Mouse (Mus musculus): ENCODE measurements around the gene Hfm1.

The Hfm1 gene

DNA sequence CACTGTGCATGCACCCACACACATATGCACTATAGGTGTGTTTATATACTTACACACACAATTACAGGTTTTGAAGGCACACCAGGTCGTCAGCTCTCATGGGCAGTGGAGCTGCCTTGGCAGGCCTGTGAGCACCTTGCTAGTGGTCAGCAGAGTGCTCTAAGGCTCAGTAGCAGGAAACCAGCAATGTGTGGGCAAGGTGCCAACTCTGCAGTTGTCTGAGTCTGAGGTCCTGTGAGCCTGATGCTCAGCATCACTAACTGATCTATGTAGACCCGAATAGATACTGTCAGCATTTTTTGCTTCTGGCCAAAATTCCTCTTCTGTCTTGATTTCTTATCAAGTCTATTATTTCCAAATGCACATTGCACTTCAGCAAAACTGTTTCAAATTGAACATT lies 82.2 kb downstream of the Hfm1 start:
- no peak for DNase-seq (ENCODE audit: low spot score)

DNA sequence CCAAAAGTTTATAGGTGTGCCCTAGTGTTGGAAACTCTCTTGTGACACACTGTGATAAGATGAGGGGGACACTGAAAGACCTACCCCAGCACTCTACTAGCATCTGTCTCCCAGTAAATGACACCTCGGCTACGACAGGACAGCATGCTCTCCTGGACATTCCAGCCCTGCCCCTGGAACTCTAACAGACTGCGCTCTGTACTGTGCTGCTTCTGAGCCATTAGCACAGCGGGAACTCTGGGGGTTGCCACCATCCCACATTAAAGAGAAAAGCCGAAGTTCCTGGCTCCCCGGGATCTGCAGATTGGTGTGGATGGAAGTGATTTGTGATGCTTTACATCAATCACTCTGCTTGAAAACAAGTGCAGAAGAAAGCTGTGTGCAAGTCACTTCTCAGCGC lies 93.1 kb downstream of the Hfm1 start:
- DNase-seq (ENCODE audit: low spot score), result no peak

DNA sequence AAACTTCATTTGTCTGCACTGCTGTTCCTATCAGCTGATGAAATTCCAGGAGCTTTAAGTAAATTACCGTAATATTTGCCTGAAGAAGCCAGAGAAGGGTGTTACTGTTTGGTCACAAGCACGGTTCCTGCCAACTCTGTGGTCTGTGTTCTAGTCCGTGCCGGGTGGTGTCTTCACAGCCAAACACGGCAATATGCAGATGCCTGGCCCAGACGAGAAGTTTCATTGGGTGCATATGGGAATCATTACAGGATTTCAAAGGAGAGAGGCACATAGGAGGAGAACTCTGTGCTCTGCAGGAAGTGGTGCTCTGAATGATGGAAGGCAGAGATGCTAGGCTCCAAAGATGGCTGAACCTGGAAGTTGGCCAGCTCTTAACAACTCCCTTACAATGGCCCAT lies 94.7 kb downstream of the Hfm1 start:
- no peak for DNase-seq (ENCODE audit: low spot score)

DNA sequence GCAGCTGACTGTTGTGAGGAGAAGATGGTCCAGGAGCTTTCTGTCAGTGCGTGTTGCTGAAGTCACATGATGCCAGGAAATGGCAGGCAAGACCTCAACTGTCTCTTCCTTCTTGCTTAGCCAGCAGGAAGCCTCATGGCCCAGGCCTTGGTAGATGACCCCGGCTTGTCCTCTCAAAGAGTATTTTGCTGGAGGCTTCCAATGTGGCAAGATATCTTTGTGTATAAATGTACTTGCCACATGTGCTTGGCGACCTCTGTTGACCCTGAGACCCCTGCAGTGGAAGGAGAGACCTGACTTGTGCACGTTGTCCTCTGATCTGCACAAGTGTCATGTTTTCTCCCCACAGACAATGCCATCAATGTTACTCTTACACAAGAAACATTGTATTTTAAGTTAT lies 95.3 kb downstream of the Hfm1 start:
- DNase-seq (ENCODE audit: low spot score), result no peak

DNA sequence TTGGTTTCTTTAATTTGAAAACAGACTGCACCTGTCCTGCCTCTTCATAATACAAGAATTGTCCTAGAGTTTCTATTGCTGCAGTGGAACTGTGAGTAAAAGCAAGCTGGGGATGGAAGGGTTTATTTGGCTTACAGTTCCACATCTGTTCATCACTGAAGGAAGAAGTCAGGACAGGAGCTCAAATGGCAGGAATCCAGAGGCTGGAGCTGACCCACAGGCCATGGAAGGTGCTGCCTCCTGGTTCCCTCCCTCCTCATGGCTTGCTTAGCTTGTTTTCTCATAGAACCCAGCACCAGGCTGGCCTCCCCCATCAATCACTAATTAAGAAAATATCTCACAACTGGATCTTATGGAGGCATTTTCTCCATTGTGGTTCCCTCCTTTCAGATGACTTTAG lies 99.4 kb downstream of the Hfm1 start:
- no peak for DNase-seq (ENCODE audit: low spot score)

DNA sequence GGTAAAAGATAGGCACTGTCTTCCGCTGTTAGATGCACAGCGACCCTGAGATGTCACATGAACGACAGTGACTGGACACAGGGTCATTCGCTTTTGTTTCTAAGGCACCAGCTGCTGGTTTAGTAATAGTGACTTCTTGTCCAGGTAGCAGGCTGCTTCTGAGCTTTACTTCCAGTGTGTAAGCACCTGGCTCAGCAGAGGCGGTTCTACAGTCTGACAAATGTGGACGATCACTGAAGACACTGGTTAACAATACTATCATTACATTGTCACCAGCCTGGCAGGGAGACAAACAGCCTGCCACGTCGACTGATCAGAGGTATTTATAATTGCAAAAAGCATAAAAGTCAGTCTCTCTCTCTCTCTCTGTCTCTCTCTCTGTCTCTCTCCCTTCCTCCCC lies 100.1 kb downstream of the Hfm1 start:
- DNase-seq (ENCODE audit: low spot score), result no peak

DNA sequence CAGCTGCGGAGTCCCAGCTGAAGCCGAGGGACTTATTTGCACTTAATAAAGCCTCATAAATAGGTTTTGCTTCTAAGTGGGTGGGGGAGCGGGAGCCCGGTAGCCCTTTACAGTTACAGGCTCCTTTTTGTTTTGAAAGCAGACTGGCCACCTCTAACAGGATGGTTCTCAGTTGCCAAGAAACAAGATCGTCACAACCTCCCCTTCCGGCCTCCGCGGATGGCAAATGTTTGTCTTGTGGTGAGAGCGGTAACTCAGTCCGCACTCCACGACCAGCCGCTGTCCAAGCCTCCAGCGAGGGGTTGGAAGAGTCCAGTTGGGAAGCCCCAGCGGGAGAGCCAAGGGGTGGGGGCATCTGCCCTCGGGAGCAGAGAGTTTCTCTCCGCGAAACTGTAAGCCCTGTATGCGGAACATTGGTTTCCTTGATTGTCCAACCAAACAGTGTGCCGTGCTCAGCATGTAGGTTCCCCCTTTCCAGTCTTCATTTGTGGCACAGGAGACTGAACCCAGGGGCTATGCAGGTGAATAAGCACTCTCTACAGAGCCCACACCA lies 100.7 kb downstream of the Hfm1 start:
- DNase-seq (ENCODE audit: low spot score), result peak; percentile 18

DNA sequence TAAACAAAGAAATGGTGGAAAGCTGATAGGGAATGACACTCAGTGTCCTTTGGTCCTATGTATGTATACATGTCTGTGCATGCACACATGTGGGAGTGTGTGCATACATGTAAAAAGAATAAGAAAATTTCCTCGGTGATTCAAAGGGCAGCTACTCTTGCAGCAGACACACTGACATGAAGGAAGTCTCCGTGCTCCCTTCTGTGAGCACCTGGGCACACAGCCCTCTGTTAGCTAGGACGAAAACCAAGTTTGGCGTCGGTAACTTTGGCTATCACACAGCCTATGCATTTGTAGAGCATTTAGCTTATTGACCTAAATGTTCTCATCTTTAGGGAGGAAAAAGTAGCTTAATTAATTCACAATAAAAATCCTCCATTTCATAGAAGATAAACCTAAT lies 101.4 kb downstream of the Hfm1 start:
- no peak for DNase-seq (ENCODE audit: low spot score)

DNA sequence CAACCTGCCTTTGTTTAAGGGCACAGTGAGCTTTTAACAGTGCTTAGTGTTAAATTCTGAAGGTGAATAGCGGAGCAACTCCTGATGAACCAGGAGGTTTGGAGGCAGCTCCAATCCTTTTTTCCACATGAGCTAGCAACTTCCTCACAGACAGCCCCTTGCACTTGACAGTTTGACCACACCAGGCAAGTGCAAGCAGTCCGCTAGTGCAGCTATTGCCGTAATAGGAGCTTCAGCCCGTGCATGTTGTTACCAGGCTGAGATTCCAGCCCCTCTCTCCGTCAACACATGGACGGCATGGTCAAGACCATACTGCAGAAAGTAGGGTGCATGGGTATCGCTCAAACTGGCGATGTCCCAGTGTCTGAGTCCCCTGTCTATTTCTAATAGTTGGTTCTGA lies 106.5 kb downstream of the Hfm1 start:
- no peak for DNase-seq (ENCODE audit: low spot score)

DNA sequence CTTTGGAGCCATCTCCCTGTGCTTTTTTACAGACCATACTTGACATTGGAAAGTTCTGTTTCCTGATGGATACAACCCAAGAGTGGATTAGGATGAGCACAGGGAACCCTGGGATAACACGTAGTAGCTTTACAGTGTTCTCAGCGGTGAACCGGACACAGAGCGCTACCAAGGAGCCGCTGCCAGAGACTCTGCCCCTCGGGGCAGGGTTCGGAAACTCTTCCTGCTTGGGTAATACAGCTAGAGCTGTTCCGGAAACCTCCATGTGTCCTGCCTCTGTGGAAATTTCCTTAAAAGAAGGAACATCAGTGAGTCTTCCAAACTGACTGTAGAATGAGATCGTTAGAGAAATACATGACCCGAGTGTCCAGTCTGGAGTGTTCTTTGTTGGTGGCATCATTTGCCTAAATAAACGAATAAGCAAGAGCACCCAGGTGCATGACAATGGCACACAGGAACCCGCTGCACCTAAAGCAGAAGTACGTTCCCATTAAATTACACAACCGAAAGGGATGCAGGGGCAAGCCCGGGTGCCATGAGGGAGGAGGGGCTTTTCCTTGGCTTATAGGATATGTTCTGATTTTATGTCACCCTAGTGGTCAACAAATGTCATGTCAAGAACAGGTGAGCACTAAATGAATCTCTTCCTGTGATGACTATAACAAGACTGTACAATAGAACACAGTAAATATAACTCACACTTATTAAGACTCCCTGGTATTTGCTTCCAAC lies 110.0 kb downstream of the Hfm1 start:
- DNase-seq (ENCODE audit: low spot score), result no peak

DNA sequence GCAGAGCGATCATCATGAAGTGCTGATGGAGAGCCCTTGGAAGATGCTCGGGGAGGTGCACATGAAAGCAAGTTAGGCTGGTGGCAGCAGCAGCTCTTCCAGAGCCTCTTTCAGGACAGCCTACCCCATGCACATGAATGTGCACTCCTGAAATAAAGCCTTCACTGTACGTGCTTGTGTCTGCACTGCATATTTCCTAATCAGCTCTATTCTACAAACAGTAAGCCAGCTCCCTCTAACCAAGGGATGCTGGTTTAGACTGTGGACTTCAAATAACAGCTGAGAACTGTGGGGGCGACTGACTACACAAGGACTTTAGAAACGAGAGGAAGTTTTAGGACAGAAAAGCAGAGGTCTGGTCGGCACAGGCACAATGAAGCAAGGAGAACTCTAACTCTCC lies 111.5 kb downstream of the Hfm1 start:
- no peak for DNase-seq (ENCODE audit: low spot score)

DNA sequence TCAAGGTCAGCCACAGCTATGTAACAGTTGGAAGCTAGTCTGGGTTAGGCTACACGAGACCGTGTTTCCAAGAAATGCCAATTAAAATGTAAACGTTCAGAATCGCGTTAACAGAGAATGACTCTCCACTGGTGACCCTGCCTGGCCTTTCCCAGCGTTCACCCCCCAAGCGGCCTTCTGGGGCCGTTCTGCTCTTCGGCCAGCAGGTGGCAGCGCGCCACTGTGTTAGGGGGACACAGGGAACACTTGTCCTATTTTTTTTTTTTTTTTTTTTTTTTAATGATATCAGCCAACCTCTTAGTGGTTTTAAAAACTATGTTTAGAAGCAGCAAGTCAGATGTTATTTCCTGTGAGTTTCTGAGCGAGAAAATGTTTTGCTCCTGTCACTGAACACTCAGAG lies 123.0 kb downstream of the Hfm1 start:
- DNase-seq (ENCODE audit: low spot score), result peak; percentile 65

DNA sequence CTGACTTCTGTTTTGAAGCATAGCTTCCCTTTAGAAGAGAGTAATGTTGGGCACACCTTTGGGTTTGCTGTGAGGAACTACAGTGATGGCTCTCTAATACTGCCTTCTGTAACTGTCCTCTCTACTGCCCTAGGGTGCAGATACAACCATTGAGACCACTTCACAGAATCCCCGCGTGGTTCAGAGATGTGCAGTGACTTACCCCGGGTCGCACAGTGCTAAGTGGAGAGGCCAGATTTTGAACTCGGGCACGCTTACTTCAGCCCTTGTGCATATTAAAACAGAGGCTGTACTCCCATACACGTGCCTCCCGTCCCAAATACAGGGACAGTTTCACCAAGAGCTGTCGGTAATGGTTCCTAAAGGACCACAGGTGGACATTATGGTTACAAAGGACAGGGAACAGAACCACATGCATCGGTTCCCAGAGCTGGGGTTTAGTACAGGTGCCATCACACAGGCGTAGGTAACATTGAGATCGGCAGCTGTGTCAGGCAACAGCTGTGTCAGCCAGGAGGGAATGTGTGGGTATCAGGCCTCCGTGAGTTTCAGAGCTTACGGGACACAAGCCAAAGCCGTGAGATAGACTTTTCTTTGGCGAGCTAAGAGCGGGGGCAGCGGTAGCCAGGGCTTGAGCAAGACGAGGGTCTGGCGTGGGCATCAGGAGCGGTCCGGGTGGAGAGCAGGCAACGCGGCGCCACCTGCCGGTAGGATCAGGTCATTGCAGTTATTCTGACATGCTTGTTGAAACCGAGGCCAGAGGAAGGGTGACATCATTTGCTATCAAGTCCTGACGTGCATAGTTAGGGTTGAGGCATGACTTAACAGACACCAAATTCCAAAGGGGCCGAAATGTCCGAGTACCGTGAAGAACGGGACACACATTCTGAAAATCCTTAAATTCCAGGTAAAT lies 124.0 kb downstream of the Hfm1 start:
- DNase-seq (ENCODE audit: low spot score), result peak; percentile 86

DNA sequence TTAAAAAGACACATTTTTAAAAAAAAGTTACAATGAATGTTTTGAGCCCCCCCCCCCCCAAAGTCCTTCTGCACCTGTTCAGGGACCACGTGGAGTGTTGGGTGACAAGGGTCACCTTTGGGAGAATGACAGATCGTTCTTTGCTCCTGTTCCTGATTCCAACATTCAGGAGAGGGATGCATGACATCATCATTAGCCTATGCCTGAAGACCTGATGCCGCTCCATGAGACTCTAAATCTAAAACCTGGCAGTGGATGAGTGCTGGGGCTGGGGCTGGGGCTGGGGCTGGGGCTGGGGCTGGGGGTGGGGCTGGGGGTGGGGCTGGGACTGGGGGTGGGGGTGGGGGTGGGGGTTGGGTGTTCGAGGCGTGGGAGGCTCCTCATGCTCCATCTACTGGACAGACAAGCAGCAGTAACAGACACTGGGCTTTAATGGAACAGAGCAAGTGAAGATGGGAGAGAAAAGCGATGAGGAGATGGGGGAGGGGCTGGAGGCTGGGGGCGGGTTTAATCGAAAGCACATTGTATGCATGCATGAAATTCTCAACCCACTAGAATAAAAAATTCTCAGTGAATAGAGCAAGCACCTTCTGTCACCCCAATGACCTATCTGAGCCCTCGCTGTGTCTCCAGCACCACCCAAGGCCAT lies 124.8 kb downstream of the Hfm1 start:
- no peak for DNase-seq (ENCODE audit: low spot score)

DNA sequence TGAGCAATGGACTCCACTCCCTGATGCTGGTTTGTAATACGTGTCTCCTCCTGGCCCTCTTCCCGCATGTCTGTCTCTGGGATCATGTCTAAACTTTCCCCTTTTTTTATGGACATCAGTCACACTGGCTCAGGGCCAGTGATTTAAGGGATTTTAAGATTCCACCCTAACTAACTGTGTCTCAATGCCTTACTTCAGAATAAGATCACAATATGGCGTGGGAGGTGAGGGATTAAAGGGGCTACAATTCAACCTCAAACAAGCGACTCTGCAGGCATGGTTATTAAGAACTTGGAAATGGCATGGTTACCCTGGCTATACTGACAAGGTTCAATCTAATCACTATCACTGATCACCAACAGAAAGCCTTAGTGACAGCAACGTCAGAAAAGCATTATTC lies 128.2 kb downstream of the Hfm1 start:
- DNase-seq (ENCODE audit: low spot score), result no peak

DNA sequence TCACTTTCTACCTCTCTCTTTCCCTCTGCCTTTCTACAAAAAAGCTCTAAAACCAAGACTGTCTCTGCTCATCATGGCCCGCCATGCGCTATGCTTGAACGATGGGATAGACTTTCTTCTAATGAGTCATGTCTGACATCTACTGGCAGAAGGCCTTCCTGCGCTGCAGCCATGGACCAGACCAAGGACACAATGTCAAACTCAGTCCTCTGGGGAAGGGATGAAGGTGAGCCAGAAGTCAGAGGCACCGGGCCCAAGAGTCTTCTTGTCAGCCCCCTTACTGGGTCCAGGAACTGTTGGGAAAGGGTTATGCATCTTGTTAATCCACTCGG lies 134.9 kb downstream of the Hfm1 start:
- no peak for DNase-seq (ENCODE audit: low spot score)

DNA sequence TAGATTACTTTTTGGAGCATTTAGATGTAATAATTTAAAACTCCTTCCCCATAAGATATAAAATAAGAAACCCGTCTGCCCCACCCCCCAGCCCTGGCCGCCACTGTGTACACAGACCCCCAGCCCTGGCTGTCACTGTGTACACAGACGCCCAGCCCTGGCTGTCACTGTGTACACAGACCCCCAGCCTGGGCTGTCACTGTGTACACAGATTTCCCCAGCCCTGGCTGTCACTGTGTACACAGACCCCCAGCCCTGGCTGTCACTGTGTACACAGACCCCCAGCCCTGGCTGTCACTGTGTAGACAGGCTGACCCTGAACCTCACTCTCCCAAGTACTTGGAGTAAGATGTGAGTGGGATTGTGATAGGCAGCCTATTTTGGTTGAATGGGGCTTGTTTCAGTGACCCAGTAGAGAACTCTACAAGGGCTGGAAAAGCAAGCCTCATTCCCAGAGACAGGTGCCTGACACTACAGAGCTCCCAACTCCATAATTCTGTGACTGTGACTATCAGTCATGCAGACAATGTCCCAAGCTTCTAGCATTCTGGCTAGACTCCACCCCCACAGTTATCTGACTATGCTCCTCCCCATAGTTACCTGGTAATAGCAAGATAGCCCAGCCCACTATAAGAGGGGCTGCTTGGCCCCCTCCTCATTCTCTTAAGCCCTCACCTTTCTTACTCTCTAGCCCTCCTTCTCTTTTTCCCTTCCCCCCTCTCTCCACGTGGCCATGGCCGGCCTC lies 135.5 kb downstream of the Hfm1 start:
- no peak for DNase-seq (ENCODE audit: low spot score)

Data from testis, postnatal 14 days (tissue).